Mouse (Mus musculus): Measurements from ENCODE around the gene Gps1.
"Not testable (repeated sequence)": the region's sequence is repeated elsewhere in the genome, so short reads cannot be mapped to it uniquely, and the experiment has no call there.

The Gps1 gene

DNA sequence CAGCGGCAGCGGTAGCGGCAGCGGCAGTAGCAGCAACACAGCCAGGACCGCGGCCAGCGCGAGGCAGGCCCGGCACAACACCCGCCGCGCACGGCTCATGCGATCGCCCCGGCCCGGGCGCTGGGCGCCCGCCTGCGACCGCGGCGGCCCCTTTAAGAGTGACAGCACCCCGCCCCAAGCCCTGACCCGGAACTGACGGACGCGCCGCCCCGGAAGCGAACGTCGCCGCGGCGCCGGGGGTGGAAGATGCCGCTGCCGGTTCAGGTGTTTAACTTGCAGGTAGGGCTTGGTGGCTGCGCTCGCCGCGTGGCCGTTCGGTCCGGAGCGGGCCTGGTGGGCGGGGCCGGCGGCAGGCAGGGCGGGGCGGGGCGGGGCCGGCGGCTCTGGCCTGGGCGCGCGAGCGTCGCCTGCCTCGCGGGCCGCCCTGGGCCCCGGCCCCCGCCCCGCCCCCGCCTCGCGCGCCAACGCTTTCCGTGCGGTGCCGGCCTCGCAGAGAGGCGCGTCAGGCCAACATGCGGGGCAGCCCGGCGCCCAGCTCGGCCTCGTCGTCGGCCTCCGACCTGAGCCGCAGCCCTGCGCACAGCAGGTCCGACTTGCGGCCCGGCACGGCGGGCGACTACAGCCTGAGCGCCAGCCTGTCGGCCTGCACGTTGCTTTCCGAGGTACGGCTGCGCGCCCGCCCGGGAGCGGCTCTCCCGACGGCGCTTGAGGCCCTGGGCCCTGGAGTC is at the start of gene Gps1, which contains the start of gene Rfng:
Gene Gps1 (plus strand): TSS at position 209 of the 728 bp plus-strand sequence.
Gene Rfng (minus strand): TSS at position 144 of the 728 bp plus-strand sequence.
- DNase-seq (ENCODE audit: low spot score): peak; percentile 79

DNA sequence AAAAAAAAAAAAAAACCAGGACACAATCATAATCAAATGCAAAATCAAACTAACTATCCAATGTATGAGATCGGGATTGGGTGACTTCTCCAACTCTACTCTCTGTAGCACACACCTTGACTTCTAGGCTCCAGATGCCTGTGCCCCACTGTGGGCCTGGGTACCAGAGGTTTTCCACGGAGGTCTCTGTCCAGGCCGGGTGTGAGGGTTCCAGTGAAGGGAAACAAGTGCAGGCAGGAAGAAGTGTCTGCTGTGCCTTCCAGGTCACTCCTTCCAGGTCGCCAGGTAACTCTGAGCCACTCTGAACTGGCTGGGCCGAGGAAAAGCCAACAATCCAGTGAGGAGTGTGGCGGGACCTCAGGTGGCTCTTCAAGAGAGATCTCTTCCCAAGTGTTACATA is 47.6 kb upstream of the Gps1 start:
- no peak for DNase-seq (ENCODE audit: low spot score)

DNA sequence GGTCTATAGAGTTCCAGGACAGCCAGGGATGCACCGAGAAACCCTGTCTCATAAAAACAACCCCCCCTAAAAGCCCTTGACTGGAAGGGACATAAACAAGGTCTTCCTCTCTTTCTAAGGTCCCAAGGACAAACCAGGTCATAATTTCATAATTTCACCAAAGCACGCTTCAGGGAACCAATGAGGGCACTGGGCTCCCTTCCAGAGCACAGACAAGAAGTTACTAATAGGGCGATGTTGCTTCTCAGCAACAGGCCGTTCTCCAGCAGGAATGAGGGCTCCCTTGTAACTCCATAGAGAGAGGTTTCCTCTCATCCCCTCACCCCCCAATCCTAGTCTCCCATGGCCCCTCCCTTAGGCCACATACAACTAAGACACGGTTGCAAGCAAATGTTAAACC is 43.1 kb upstream of the Gps1 start:
- DNase-seq (ENCODE audit: low spot score): no peak

DNA sequence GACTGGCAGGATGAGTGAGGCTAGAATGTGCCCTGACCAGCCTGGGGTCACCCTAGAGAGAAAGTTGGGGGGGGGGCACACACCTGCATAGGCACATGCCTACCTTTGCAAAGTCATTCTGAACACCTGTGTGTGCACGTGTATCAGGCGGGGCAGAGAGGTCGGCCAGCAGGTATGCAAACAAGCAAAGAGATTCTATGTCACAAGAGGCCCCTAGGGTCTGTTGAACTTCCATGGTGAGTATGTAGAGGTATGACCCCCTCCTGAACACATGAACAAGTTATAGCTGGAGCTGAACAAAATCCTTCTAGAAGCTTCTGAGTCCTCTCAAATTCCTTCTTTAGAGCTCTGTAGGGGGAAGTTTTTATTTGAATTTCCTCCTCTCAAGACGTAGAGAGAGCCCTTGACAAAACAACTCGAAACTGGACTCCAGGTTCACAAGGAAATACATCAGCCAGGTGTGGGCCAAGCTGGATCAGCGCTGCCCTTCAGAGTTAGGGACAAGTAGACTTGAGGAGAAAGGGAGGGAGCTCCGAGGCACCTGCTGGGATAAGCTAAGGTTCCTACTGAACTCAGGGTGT is 39.9 kb upstream of the Gps1 start:
- no peak for DNase-seq (ENCODE audit: low spot score)

DNA sequence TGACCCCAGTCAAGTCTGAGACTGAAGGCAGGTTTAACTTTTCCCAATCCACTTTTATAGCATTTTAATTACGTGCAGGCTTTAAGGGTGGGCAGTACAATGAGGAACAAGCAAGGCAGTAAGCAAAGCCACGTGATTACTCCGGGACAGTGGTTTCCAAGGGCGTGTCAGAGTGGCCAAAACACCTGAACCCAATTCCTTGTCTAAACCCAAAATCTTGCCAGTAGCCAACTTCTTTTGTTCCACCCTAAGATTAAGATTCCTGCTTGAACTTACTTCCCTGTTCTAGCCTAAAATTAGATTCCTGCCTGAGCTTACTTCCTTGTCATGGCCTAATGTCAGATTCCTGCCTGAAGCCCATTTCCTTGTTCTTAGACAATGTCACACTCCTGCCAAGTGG is 36.1 kb upstream of the Gps1 start:
- no peak for DNase-seq (ENCODE audit: low spot score)

DNA sequence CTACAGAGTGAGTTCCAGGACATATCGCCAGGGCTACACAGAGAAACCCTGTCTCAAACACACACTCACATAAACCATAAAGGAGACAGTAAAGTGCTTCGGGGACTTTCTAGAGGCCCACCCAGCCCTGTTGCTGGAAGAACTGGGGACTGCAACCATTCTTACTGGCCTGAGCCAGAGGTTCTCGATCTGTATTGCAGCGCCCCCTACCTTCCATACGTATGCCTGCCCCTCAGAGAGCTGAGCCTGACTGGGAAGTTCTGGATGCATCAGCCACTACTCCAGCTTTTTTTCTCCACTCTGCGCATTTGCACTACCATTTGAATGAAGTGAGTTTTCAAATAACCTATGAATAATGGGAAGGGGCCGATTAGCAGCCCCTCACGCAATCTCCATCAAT is 34.6 kb upstream of the Gps1 start:
- DNase-seq (ENCODE audit: low spot score): peak; percentile 40

DNA sequence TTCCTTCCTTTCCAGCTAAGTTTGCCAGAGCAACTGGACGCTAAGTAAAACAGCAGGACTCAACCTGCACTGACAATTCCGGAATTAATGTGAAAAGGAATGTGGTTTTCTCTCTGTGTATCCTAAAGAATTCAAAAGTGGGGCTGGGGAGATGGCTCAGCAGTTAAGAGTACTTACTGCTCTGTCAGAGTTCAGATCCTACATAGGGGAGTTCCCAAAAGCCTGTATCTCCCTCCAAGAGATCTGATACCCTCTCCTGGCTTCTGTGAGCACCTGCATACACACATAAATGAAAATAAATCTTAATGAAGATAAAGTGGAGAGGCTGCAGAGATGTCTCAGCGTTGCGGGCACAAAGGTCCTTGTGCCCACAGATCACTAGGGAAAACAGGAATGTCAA is 32.5 kb upstream of the Gps1 start:
- DNase-seq (ENCODE audit: low spot score): no peak

DNA sequence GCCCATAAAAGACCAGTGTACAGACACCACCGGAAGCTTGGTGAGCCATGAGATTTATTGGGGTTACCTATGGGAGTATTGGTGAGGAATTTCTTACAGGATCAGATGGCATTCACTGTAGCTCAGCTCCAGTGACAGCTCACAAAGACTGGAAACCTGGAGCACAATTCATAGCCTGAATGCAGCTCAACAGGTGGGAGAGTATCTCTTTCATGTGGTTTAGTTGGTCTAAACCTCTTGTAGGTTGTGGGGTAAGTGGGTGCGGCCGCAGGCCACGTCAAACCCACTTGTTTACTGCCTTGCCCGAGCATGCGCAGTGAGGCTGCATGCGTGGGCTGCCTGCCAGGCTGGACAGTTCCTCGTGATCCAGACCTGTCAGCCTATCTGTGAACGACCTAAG is 23.8 kb upstream of the Gps1 start:
- DNase-seq (ENCODE audit: low spot score): peak; percentile 55

DNA sequence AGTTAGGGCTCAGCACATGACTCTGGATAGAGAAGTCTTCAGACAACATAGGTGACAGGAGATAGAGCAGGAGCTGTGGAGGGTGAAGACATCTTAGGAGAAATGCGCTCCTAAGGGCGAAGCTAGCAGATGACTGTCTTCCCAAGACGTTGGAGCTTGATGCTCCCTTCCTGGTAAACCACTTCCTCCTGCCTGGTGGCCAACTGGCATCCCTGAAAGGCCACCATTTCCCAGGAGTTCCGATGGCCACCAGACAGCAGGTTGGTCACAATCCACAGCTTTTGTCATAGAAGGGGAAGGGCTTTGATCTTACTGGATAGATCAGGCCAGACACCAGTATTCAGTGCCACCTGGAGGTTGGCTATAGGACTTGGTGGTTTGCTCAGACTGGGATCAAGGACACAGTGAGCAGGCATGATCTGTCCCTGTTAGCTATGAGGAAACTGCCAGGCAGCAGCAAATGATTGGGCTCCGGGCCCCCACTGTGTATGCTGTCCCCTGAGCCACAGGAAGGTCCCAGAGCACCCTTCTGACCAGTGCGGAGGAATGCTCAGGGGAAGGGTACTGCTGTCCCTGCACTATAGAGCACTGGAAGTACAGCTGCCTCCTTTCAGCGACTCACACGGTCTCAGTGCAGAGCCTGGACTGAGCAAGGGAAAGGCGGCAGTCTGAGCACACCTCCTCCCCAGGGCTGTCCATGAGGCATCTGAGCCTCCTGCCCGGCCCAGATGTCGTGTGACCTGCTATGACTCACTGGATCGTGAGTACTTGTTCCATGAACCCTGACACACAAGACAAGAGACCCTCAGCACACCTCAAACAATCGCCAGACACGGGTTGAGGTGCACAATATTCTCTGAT is 22.0 kb upstream of the Gps1 start:
- DNase-seq (ENCODE audit: low spot score): no peak

DNA sequence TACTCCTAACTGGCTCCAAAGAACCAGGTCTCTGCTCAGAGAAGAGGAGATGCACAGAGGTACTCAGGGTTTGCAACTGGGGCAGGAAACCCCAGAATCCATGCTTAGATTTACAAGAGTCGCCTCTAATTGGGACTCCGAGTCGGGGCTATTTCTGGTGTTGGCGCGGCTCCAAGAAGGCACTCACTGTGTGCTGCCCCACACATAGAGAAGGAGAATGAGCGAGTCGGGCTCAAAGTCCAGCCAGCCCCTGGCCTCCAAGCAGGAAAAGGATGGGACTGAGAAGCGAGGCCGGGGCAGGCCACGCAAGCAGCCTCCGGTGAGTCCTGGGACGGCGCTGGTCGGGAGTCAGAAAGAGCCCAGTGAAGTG is 21.4 kb upstream of the Gps1 start, which contains the start of gene Hmga1b:
Gene Hmga1b (plus strand): TSS at position 123 of the 370 bp plus-strand sequence.
- DNase-seq (ENCODE audit: low spot score): not testable (repeated sequence)

DNA sequence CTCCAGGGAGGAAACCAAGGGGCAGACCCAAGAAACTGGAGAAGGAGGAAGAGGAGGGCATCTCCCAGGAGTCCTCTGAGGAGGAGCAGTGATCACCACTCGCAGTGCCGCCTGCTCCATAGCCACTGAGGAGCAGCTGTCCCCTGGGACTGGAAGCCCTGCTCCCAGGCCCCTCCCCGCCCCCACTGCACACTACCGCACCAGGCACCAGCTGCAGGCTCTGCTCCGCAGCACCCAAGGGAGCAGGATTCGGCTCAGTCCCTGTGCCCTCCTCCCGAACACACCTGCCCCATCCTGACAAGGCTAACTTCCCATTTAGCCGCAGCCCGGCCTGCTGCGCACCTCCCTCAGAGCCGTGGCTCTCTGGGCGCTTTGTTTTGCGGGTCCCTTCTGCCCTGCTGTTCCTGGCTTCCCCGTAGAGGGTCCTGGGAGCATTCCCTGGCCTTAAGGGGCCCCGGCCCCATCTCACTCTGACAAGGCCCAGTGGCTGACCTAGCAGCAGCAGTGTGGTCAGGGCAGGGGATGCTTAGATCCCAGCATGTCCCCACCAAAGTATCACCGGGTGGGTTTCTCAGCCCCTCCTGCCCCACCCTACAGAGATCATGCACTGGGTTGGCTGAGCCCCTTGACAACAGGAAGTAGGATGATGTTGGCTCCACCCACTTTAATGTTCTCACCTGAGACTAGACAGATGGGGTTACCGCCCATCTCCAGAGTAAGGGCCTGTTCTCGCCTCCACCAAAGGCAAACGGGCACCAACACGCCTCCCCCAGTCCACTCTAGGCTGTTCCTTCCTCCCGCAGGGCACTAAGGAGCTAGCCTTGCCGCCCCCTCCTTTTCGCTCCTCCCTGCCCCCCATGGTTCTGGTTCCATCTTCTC is 20.7 kb upstream of the Gps1 start:
- DNase-seq (ENCODE audit: low spot score): not testable (repeated sequence)

DNA sequence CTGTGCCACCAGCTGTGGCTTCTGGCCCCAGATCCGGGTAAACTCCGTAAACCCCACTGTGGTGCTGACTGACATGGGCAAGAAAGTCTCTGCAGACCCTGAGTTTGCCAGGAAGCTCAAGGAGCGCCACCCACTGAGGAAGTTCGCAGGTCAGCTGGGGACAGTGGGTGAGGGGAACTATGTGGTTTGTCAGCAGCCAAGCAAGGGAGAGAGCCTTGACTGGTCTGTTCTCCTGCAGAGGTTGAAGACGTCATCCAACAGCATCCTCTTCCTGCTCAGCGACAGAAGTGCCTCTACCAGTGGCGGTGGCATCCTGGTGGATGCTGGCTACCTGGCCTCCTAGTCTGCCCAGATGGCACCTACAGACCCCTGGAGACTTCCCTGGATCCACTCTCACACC is 17.0 kb upstream of the Gps1 start:
- DNase-seq (ENCODE audit: low spot score): not testable (repeated sequence)

DNA sequence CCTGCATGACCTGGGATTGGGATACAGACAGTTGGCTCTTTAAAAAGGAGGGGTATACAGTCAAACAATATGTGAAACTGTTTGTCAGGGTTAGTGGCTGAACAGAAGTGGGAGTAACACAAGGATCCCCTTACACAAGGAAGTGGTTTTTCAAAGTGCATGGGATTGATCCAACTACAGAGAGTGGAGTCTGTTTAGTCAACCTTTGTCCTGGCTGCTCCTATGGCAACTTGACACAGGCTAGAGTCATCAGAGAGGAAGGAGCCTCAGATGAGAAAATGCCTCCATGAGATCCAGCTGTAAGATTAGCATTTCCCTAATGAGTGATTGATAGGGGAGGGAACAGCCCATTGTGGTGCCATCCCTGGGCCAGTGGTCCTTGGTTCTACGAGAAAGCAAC is 15.9 kb upstream of the Gps1 start:
- DNase-seq (ENCODE audit: low spot score): no peak

DNA sequence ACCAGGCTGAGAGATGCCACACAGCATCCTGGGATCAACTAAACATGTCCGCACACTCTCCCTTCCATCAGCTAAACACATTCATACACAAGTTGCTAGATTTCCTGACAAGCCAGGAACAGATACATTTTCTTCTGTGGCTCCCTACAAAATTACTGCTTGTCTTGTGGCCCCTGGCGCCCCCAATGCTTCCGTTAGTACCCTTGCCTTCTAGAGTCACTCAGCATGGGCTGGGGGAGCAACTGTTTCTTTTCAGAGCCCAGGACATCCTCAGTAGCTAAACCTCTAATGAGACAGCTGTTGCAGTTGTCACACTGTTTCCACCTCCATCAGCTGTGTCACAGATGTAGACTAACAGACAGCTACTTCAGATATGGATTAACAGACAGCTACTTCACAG is 11.3 kb upstream of the Gps1 start:
- DNase-seq (ENCODE audit: low spot score): no peak

DNA sequence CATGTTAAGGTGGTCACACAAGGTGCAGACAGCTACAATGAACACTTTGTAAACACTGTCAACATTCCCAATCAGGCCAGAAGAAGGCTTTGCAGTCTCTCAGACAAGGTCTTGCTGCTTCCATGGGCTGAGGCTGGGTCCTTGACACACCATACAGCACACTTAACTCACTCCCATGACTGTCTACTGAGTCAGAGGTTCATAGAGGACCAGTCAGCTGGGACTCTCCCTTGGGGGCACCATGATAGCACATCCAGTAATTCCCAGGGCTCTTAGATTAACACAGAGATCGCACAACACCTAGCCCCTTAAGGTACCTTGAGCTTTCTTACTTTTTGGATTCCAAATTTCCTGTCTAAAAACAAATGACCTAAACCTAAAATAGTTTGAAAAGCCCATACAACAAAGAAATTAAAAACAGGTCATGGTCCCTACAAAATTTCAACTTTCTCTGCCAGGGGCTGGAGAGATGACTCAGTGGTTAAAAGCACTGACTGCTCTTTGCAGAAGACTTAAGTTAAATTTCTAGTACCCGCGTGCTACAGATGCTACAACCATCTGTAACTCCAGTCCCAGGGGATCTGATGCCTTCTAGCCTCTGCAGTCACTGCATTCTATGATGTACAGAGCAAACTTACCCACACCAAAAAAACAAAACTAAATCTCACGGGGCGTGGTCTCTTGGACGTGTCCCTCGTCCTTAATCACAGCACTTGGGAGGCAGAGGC is 10.4 kb upstream of the Gps1 start:
- DNase-seq (ENCODE audit: low spot score): no peak

DNA sequence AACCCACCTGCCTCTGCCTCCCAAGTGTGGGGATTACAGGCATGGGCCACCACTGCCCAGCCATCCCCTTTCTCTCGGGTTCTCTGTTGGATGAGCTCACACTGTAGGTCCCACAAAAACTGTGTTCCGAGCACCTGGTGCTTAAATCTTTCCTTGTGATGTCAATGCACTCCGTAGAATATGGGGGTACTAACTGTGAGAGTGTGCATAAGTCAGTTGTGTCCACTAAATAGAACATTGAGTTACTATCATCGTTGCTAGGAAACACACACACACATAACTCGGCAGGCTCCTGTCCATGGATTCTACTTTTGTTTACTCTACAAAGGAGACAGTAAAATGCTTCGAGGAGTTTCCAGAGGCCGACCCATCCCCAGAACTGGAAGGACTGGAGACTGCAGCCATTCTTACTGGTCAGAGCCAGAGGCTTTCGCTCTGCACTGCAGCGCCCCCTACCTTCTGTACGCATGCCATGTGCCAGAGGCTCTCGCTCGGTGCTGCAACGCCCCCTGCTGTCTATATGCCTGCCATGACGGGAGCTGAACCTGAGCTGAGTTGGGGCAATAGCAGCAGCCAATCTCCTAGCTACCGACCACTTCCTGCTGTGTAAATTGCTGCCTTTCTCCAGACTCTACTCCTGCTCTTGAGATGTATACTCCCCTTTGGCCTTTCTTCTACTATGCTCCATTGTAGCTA is 8.2 kb upstream of the Gps1 start:
- DNase-seq (ENCODE audit: low spot score): peak; percentile 93

DNA sequence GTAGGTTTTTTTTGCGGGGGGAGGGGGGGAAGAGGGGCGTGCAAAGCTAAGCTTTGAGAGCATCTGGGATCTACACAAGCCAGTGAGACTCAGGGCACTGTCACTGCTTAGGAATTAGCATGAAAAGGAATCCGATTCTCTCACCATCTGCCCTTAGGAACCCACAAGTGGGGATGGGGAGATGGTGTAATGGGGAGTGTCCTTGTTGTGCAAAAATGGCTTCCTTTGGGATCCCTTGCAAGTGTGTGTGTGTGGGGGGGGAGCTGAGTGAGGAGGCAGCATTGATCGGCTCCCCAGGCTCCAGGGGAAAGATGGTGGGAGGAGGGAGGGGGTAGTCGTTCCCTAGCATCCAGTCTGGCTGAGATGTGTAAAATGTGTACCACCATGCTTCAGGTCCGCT is 6.9 kb upstream of the Gps1 start:
- DNase-seq (ENCODE audit: low spot score): no peak

DNA sequence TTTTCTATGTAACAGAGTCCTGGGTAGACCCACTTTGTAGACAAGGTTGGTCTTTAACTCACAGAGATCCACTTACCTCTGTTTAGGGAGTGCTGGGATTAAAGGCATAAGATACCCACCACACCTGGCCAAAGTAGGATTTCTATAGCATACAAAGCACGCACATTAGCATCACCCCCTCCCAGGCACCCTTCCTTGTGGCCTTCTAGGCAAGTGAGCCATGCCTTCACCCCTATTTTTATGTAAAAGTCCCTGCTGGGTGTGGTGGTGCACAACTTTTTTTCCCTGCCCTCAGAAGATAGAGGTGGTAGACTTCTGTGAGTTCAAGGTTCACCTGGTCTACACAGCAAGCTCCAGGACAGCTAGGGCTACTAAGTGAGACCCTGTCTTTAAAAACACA is 4.2 kb upstream of the Gps1 start:
- DNase-seq (ENCODE audit: low spot score): no peak

DNA sequence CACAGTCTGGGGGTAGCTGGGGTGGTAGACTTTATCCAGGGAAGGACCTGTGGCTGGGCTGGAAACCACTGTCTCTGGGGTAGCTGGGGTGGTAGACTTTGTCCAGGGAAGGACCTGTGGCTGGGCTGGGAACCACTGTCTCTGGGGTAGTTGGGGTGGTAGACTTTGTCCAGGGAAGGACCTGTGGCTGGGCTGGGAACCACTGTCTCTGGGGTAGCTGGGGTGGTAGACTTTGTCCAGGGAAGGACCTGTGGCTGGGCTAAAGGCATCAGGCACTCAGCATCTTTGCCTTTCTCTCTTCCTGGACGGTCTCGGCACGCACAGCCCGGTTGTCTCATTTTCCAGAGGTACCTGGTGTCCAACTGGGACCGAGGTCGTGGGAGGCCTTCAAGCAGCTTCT is 2.7 kb upstream of the Gps1 start:
- not testable (repeated sequence) for DNase-seq (ENCODE audit: low spot score)

DNA sequence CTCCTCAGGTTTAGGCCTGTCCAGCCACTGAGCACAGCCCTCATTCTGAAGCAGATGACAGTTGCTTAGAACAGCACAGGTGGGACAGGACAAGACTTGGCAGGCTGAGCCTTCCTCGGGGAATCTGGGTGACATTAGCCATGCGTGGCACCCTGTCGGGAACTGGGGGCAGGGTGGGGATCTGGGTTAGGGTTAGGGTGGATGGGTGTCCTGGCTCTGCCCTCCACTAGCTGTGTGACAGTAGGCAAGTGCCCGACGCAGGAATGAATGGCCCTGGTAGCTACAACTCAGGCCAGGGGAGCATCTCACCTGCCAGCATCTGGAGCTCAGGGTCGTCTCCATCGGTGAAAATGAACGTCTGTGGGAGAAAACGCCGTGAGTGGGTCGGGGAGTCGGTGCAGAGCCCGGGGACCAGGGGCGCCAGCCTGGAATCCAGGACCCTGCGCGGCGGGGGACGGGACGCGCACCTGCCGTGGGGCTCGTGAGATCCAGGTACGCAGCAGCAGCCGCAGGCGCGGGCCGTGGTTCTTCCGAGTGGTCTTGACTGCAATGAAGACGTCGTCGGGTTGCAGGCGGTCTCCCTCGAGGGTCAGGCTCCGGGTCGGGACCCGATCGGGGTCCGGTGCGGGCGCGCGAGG is 527 bp upstream of the Gps1 start:
- no peak for DNase-seq (ENCODE audit: low spot score)
